Mouse (Mus musculus): ENCODE results near the gene Plxnc1. TPM values are rescaled to one million over a fixed set of nuclear protein-coding genes. Genes with fewer than 3 reads are reported as not detected.

Gene Plxnc1
- total RNA-seq, 2 experiments from 2014 or later: 32.5 to 33.9 TPM

DNA sequence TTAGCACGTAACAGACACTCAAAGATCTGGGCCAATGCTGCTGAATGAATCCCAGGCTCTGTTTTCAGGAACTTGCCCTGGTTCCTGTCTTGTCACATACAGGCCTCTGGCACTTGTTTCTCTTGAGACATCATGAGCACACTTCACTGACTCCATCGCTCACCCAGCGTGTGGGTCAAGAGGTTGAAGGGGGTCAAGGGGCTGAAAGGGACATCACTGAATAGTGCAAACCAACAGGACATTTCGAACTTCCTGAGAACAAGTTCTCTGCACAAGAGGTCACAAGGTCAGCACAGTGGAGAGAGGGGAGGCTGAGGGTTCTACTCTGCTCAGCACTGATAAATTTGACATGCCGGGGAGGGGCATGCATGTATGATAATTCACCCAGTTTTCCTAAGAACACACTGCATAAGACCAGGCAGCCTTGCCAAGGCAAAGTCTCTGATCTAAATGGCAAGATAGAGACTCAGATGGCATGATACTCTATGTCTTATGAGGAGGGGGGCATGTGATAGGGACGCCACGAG is 134.6 kb downstream of the Plxnc1 start:
- no peak overlapping the region for H3K4me3 ChIP-seq
- DNase-seq (ENCODE audit: low spot score in 2 of 2): no peak
- no peak for TF ChIP-seq CTCF (conservative IDR thresholded peaks at IDR 0.05)
- H3K27ac ChIP-seq: no peak overlapping the region

DNA sequence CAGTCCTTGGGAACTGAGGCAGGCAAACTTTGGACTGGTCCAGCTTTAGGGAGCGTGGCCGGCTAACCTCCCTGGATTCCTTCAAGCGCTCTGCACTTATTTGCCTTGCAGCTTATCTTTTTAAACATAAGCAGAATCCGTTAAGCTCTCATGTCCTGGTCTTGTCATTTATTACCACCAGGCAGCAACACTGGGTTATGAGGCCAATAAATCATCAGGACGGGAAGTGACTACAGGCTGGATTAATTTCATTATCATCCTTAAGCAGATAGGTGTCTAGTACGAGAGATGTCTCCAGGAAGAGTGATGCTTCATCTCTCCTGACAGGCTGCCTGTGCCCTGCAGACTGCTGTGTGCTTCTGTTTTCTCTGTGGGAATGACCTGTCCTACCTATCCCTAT is 136.4 kb downstream of the Plxnc1 start:
- no peak for DNase-seq (ENCODE audit: low spot score in 2 of 2)
- no peak overlapping the region for H3K27ac ChIP-seq
- H3K4me3 ChIP-seq: no peak overlapping the region
- no peak for TF ChIP-seq CTCF (conservative IDR thresholded peaks at IDR 0.05)

DNA sequence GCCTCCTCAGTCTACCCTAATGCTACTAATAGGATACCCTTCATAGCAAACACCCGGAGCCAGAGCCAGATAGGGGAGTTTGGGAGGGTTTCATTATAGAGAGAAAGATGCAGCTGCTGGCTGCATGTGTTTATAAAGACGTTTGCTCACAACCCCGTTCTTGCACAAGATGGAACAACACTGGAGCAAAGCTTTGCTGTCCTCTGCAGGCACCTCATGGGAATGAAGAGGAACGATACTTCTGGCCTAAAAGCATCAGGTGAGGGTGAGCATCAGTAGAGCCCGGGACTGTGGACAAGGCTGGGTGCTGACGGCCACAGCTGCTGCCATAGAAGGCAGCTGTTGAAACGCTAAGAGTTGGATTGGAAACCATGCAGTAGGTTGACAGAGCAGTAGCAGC is 137.3 kb downstream of the Plxnc1 start:
- H3K27ac ChIP-seq: no peak overlapping the region
- H3K4me3 ChIP-seq: no peak overlapping the region
- peak; percentile 34 for TF ChIP-seq CTCF (conservative IDR thresholded peaks at IDR 0.05)
- DNase-seq (ENCODE audit: low spot score in 2 of 2): no peak

GRCm38 (mm10) chr10:94804909-94805220 is 139.8 kb downstream of the Plxnc1 start:
- DNase-seq (ENCODE audit: low spot score in 2 of 2): no peak
- Histone ChIP-seq H3K27ac (0 out of 2 replicates have a peak overlapping the region, but pooled peaks have one; percentile 1), H3K4me3 (no peak overlapping the region)
- TF ChIP-seq CTCF (conservative IDR thresholded peaks at IDR 0.05): no peak

DNA sequence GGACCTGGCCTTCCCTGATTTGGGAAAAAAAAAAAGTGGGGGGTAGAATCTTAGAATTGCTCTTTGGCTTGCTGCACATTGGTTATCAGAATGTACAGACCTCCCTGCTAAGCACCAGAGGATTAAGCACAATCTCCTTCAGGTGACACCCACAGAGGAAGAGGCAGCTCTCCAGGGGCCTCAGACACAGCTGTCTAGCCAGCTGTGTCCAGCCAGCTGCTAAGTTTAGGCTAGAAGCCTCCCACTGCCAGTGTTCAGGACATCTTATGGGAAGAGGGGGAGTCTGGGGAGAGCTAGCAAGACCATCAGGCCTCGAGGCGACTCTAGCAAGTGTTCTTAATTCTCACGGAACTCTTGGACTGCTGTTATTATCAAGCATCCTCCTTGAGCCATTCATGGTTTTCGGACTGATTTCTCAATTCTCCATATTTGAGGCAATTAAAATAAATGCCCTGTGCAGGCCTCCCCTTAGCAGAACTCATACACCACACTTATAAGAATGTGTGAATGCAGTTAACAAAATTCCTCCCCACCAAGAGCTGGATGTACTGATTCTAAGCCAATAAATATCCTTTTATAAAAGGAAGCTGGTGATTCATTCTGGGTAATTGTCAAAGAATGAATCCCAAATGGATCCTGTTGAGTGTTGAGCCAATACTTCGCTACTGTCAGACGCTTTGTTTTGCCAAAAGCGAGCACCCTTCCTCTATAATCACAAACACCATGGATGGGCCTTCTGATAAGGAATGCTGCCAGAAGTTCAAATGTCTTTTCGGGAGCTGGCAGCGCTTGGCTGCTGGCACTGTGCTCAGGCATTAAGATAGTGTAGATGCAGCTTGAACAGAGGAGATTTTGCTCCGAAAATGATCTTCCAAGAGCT is 140.4 kb downstream of the Plxnc1 start:
- no peak overlapping the region for H3K4me3 ChIP-seq
- no peak for TF ChIP-seq CTCF (conservative IDR thresholded peaks at IDR 0.05)
- 0 out of 2 replicates have a peak overlapping the region, but pooled peaks have one; percentile 1 for H3K27ac ChIP-seq
- no peak for DNase-seq (ENCODE audit: low spot score in 2 of 2)

- Histone ChIP-seq H3K4me3 (no peak overlapping the region), H3K27ac (no peak overlapping the region)
- no peak for DNase-seq (ENCODE audit: low spot score in 2 of 2)
- no peak for TF ChIP-seq CTCF (conservative IDR thresholded peaks at IDR 0.05)
Measured at GRCm38 (mm10) chr10:94800677-94801354, 143.8 kb downstream of the Plxnc1 start.

- no peak for DNase-seq (ENCODE audit: low spot score in 2 of 2)
- no peak overlapping the region for H3K27ac ChIP-seq
Measured at GRCm38 (mm10) chr10:94799485-94800239, 145.0 kb downstream of the Plxnc1 start.

GRCm38 (mm10) chr10:94798128-94798527 is 146.5 kb downstream of the Plxnc1 start:
- TF ChIP-seq CTCF (conservative IDR thresholded peaks at IDR 0.05): no peak
- Histone ChIP-seq H3K4me3 (no peak overlapping the region), H3K27ac (no peak overlapping the region)
- DNase-seq (ENCODE audit: low spot score in 2 of 2): no peak

More at GRCm38 (mm10) chr10:94799485-94800239, 145.0 kb downstream of the Plxnc1 start:
- no peak overlapping the region for H3K4me3 ChIP-seq
- TF ChIP-seq CTCF (conservative IDR thresholded peaks at IDR 0.05): no peak

DNA sequence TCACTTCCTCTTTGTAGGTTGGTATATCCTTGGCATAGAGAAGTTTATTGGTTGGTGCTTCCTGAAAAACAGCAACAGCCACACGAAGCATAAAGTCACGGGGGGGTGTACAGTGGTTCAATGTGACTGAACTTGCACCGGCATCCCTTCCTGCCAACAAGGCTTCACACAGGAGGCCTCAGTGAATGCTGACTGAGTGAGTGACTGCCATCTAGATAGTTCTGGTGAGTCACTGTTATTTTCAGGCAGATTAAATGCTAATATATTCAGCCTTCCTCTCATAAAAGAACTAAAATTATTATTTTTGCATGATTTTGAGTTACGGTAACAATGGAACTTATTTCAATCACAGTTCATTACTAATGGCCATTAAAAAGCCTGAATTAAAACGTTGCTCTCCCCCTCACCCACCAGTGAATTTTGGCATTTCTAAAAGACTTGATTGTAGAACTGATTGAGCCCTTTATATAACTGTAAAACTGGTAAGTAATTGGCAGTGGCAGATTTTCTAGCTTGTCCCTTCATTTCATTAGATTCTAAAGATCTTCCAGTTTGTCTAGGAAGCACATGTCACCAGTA is 149.9 kb downstream of the Plxnc1 start:
- Histone ChIP-seq H3K27ac (peak overlapping the region; percentile 16), H3K4me3 (no peak overlapping the region)
- DNase-seq (ENCODE audit: low spot score in 2 of 2): peak in 1 of 2 experiments; percentile 11
- no peak for TF ChIP-seq CTCF (conservative IDR thresholded peaks at IDR 0.05)

DNA sequence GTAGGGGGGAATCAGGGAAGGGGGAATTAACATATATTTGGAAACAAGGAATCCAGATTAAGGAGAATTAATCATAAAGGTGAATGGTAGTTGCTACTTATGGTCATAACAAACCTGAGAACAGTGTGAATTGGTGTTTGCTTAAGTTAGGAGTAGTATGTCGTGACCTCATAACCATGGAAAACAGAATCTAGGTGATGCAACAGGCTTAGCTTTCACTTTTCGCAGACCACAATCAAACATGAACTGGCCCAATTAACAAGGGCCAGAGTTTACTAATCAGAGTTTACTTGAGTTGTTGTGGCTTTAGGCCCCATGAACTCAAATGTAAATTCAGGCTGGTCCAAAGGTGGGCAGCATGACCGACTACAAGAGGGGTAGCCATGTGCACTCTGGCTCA is 150.7 kb downstream of the Plxnc1 start:
- no peak for TF ChIP-seq CTCF (conservative IDR thresholded peaks at IDR 0.05)
- H3K27ac ChIP-seq: peak overlapping the region; percentile 12; the same call in 1 of the 2 replicates
- no peak overlapping the region for H3K4me3 ChIP-seq
- no peak for DNase-seq (ENCODE audit: low spot score in 2 of 2)

GRCm38 (mm10) chr10:94789205-94789604 is 155.4 kb downstream of the Plxnc1 start:
- no peak overlapping the region for H3K27ac ChIP-seq

GRCm38 (mm10) chr10:94780618-94781262 is 163.9 kb downstream of the Plxnc1 start:
- Histone ChIP-seq H3K27ac (no peak overlapping the region), H3K4me3 (no peak overlapping the region)
- no peak for DNase-seq (ENCODE audit: low spot score in 2 of 2)
- no peak for TF ChIP-seq CTCF (conservative IDR thresholded peaks at IDR 0.05)

More at GRCm38 (mm10) chr10:94789205-94789604, 155.4 kb downstream of the Plxnc1 start:
- no peak overlapping the region for H3K4me3 ChIP-seq
- no peak for DNase-seq (ENCODE audit: low spot score in 2 of 2)
- no peak for TF ChIP-seq CTCF (conservative IDR thresholded peaks at IDR 0.05)
